Mouse (Mus musculus): ENCODE measurements around the gene Ccr1l1. TPM values are rescaled to one million over a fixed set of nuclear protein-coding genes. Genes with fewer than 3 reads are reported as not detected.

Gene Ccr1l1
- not detected in 2 replicates for polyA plus RNA-seq (2015; fragmentation: Nextera tagmentation; extraction: Ambion mirVana)

DNA sequence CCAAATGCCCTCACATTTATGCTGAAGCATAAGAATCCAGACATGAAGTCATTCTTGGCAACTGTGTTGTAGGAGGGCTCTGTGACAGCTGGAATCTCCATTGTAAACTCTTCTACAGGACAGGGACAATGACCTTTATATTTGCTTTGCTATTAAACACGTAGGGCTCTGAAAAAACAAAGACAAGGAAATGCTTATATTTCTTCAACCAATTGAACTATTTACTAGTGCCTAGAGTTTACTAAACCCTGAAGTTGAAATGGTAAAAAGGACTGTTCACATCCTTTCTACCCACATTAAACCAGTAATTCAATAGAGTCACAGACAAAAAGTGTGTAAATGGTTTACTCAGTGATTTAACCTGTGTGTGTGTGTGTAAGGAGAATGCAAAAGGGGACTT lies at the start of gene Ccr1l1:
Gene Ccr1l1 (minus strand): TSS at position 101 of the 400 bp plus-strand sequence.
- Histone ChIP-seq H3K27me3 (replicated peaks; ENCODE audit: control insufficient read depth, insufficient read depth, low read length) (no peaks in the 10 kb centered on the region), H3K9me3 (ENCODE audit: control insufficient read depth, low read length) (no peaks in the 10 kb centered on the region), H3K36me3 (ENCODE audit: control insufficient read depth, insufficient read depth) (no peaks in the 10 kb centered on the region), H3K4me2 (ENCODE audit: low read length) (no peak within 1 kb of the TSS), H3K4me3 (replicated peaks; ENCODE audit: low read length) (no peak within 1 kb of the TSS), H3K4me1 (replicated peaks; ENCODE audit: control insufficient read depth, insufficient read depth, low read length) (no peaks in the 10 kb centered on the region), H3K9ac (replicated peaks; ENCODE audit: low read depth, low read length) (no peak within 1 kb of the TSS), H3K27ac (ENCODE audit: low read length) (no peak within 1 kb of the TSS)
- WGBS: 68% methylated on average over 1 of the region's 1 CpGs
- no peak for ATAC-seq

DNA sequence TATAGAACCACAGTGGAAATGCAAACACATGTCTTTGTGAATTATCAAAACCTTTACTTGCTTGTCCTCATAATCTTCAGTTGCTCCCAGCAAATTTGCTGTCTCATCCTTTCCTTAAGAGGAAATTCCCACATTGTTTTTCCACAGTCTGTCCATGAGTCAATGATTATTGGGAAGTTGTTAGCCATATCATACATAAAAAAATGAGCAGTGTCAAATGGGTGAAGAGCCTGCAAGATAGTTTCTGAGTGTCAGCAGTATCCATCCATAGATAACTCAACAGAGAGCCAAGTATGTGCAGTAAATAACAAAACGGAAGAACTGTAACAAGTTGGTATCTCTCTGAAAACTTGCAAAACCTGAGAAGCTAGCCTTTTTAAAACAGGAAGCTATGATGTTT lies 43.5 kb upstream of the Ccr1l1 start, which contains the start of gene Ccr3:
Gene Ccr3 (plus strand): TSS at position 301 of the 400 bp plus-strand sequence.
- H3K36me3 ChIP-seq (ENCODE audit: control insufficient read depth, insufficient read depth): no peaks in the 10 kb centered on the region
- WGBS: 93% methylated on average over 1 of the region's 1 CpGs
- no peak within 1 kb of the TSS for H3K4me3 ChIP-seq (replicated peaks; ENCODE audit: low read length)
- no peak within 1 kb of the TSS for H3K9ac ChIP-seq (replicated peaks; ENCODE audit: low read depth, low read length)
- H3K9me3 ChIP-seq (ENCODE audit: control insufficient read depth, low read length): no peaks in the 10 kb centered on the region
- H3K27me3 ChIP-seq (replicated peaks; ENCODE audit: control insufficient read depth, insufficient read depth, low read length): no peaks in the 10 kb centered on the region
- no peaks in the 10 kb centered on the region for H3K4me1 ChIP-seq (replicated peaks; ENCODE audit: control insufficient read depth, insufficient read depth, low read length)
- ATAC-seq: no peak
- no peak within 1 kb of the TSS for H3K27ac ChIP-seq (ENCODE audit: low read length)
- no peak within 1 kb of the TSS for H3K4me2 ChIP-seq (ENCODE audit: low read length)

DNA sequence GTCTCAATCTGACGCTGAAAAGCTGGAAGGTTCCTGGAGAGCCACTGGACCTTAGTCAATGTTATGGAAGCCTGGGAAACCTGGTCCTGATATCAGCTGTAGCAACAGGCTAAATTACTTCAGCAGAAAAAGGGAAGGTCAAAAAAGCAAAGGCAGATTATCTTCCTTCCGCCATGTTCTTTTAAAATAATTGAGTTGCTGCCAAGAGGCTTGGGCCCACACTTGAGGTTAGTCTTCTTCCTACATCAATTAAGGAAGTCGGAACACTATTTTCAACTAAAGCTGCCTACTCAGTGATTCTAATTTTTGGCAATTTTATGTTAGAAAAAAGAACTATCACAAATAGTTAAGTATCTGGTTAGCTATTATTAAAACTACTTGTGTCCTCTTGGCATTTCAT lies 41.7 kb upstream of the Ccr1l1 start:
- H3K4me1 ChIP-seq (replicated peaks; ENCODE audit: control insufficient read depth, insufficient read depth, low read length): no peaks in the 10 kb centered on the region
- no peak for ATAC-seq
- no peaks in the 10 kb centered on the region for H3K27me3 ChIP-seq (replicated peaks; ENCODE audit: control insufficient read depth, insufficient read depth, low read length)
- H3K27ac ChIP-seq (ENCODE audit: low read length): no peak overlapping the region
- H3K9ac ChIP-seq (replicated peaks; ENCODE audit: low read depth, low read length): no peak overlapping the region
- H3K4me2 ChIP-seq (ENCODE audit: low read length): no peak overlapping the region
- H3K36me3 ChIP-seq (ENCODE audit: control insufficient read depth, insufficient read depth): no peaks in the 10 kb centered on the region
- H3K4me3 ChIP-seq (replicated peaks; ENCODE audit: low read length): no peak overlapping the region
- no peaks in the 10 kb centered on the region for H3K9me3 ChIP-seq (ENCODE audit: control insufficient read depth, low read length)
- WGBS: 95% methylated on average over 3 of the region's 3 CpGs

DNA sequence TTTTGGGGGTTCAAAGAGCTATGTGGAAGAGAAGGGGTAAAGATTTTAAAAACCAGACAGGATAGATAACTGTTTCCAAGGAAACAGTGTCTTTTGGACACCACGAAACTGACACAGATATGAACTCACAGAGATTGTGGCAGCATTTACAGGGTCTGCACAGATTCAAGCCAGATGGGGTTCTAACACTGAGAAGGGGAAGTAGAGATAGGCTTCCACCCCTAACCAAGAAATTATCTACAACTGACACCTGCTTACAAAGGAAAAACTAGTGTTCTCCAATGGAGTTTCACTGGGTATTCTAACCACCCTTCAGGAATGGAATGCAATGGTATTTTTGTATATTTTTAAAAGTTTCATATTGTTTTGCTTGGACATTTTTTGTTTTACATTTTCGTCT lies 37.8 kb upstream of the Ccr1l1 start:
- WGBS: 77% methylated on average over 2 of the region's 2 CpGs
- no peaks in the 10 kb centered on the region for H3K9me3 ChIP-seq (ENCODE audit: control insufficient read depth, low read length)

DNA sequence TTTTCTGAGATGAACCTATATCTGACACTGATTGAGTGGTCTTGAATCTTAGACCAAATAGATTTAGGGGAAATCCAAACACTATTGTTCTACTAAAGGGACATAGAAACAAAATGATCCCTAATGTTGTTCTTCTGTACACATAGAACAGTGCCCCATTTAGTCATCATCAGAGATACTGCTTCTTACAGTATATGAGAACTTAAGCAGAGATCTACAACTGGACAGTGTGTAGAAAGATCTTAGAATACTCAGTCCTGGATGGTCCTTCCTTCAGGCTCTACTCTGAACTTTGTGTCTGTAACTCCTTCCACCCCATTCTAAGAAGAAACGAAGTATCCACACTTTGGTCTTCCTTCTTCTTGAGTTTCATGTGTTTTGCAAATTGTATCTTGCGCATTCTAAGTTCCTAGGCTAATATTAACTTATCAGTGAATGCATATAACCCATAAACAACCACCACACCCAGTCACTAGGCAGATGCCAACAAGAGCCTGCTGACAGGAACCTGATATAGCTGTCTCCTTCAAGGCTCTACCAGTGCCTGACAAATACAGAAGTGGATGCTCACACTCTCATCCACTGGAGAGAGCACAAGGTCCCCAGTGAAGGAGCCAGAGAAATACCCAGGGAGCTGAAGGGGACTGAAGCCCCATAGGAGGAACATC lies 36.9 kb upstream of the Ccr1l1 start:
- WGBS: 84% methylated on average over 2 of the region's 2 CpGs
- H3K4me3 ChIP-seq (replicated peaks; ENCODE audit: low read length): no peak overlapping the region
- no peak overlapping the region for H3K27ac ChIP-seq (ENCODE audit: low read length)
- H3K36me3 ChIP-seq (ENCODE audit: control insufficient read depth, insufficient read depth): no peaks in the 10 kb centered on the region
- no peaks in the 10 kb centered on the region for H3K4me1 ChIP-seq (replicated peaks; ENCODE audit: control insufficient read depth, insufficient read depth, low read length)
- H3K27me3 ChIP-seq (replicated peaks; ENCODE audit: control insufficient read depth, insufficient read depth, low read length): no peaks in the 10 kb centered on the region
- H3K9me3 ChIP-seq (ENCODE audit: control insufficient read depth, low read length): no peaks in the 10 kb centered on the region
- no peak overlapping the region for H3K4me2 ChIP-seq (ENCODE audit: low read length)
- H3K9ac ChIP-seq (replicated peaks; ENCODE audit: low read depth, low read length): no peak overlapping the region
- ATAC-seq: no peak

More for the DNA sequence above, 37.8 kb upstream of the Ccr1l1 start:
- no peak for ATAC-seq
- H3K36me3 ChIP-seq (ENCODE audit: control insufficient read depth, insufficient read depth): no peaks in the 10 kb centered on the region
- no peak overlapping the region for H3K27ac ChIP-seq (ENCODE audit: low read length)
- no peaks in the 10 kb centered on the region for H3K4me1 ChIP-seq (replicated peaks; ENCODE audit: control insufficient read depth, insufficient read depth, low read length)
- no peak overlapping the region for H3K4me3 ChIP-seq (replicated peaks; ENCODE audit: low read length)
- H3K9ac ChIP-seq (replicated peaks; ENCODE audit: low read depth, low read length): no peak overlapping the region
- H3K27me3 ChIP-seq (replicated peaks; ENCODE audit: control insufficient read depth, insufficient read depth, low read length): no peaks in the 10 kb centered on the region
- H3K4me2 ChIP-seq (ENCODE audit: low read length): no peak overlapping the region

DNA sequence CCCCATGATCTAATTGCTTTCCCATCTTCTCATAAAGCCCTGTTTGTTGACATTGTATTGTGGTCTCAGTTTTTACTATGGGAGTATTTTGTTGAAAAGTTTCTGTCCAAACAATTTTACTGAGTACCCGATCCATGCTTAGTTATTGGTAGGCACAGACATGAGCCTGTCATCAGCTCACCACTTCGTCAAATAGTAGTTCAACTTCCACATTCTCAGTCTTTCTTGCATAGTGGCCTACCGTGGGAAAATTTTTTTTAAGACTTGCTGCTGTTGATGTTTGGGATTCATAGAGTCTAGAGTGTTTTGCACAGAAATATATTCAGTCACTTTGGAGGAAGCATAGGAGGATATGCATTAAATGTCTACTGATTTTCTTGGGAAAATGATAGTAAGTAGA lies 35.1 kb upstream of the Ccr1l1 start:
- Histone ChIP-seq H3K4me1 (replicated peaks; ENCODE audit: control insufficient read depth, insufficient read depth, low read length) (no peaks in the 10 kb centered on the region), H3K27ac (ENCODE audit: low read length) (no peak overlapping the region), H3K4me2 (ENCODE audit: low read length) (no peak overlapping the region), H3K27me3 (replicated peaks; ENCODE audit: control insufficient read depth, insufficient read depth, low read length) (no peaks in the 10 kb centered on the region), H3K4me3 (replicated peaks; ENCODE audit: low read length) (no peak overlapping the region), H3K9ac (replicated peaks; ENCODE audit: low read depth, low read length) (no peak overlapping the region), H3K9me3 (ENCODE audit: control insufficient read depth, low read length) (no peaks in the 10 kb centered on the region), H3K36me3 (ENCODE audit: control insufficient read depth, insufficient read depth) (no peaks in the 10 kb centered on the region)
- no peak for ATAC-seq
- 86% methylated on average over 3 of the region's 3 CpGs for WGBS

DNA sequence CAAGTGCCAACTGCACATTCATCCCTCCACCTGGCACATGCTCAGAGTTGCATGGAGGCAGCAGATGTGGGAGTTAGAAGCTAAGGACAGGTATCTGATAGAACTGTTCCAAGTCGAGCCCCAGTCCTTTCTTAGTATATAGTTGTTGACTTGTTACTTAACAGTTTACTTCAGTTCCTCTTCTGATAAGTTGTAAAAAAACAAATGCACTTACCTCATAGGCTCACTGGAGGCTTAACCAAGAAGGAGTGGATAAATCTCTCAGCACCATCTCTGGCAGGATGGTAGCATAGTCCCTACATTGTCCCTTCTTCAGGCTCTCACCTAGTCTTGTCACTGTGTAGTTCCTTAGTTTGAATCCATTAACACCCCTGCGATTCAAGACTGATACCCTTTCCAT lies 34.5 kb upstream of the Ccr1l1 start:
- no peak overlapping the region for H3K27ac ChIP-seq (ENCODE audit: low read length)
- H3K4me2 ChIP-seq (ENCODE audit: low read length): no peak overlapping the region
- no peaks in the 10 kb centered on the region for H3K36me3 ChIP-seq (ENCODE audit: control insufficient read depth, insufficient read depth)
- no peak overlapping the region for H3K4me3 ChIP-seq (replicated peaks; ENCODE audit: low read length)
- no peaks in the 10 kb centered on the region for H3K4me1 ChIP-seq (replicated peaks; ENCODE audit: control insufficient read depth, insufficient read depth, low read length)
- no peaks in the 10 kb centered on the region for H3K27me3 ChIP-seq (replicated peaks; ENCODE audit: control insufficient read depth, insufficient read depth, low read length)
- H3K9ac ChIP-seq (replicated peaks; ENCODE audit: low read depth, low read length): no peak overlapping the region
- no peaks in the 10 kb centered on the region for H3K9me3 ChIP-seq (ENCODE audit: control insufficient read depth, low read length)
- no peak for ATAC-seq
- WGBS: 78% methylated on average over 2 of the region's 2 CpGs

DNA sequence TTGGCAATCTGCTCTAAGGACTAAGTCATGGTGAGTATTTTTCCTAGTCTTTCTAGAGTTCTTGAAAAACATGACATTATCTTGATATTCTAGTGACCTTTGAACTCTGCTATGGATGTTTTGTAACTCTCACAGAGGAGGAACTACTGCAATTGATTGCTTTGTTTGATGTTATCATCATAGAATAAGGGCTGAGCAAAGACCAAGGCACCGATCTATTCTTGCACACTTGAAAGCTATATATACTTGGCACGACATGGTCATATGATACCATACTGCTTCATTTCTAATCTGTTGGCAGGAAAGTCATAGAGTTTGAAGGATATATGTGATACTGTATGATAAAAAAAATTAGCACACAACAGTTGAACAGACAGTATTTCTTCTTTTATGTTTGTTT lies 21.6 kb upstream of the Ccr1l1 start:
- Histone ChIP-seq H3K4me3 (replicated peaks; ENCODE audit: low read length) (no peak overlapping the region), H3K9ac (replicated peaks; ENCODE audit: low read depth, low read length) (no peak overlapping the region), H3K36me3 (ENCODE audit: control insufficient read depth, insufficient read depth) (no peaks in the 10 kb centered on the region), H3K27me3 (replicated peaks; ENCODE audit: control insufficient read depth, insufficient read depth, low read length) (no peaks in the 10 kb centered on the region), H3K4me1 (replicated peaks; ENCODE audit: control insufficient read depth, insufficient read depth, low read length) (no peaks in the 10 kb centered on the region), H3K9me3 (ENCODE audit: control insufficient read depth, low read length) (no peaks in the 10 kb centered on the region), H3K27ac (ENCODE audit: low read length) (no peak overlapping the region), H3K4me2 (ENCODE audit: low read length) (no peak overlapping the region)
- 93% methylated on average over 2 of the region's 2 CpGs for WGBS
- ATAC-seq: no peak

DNA sequence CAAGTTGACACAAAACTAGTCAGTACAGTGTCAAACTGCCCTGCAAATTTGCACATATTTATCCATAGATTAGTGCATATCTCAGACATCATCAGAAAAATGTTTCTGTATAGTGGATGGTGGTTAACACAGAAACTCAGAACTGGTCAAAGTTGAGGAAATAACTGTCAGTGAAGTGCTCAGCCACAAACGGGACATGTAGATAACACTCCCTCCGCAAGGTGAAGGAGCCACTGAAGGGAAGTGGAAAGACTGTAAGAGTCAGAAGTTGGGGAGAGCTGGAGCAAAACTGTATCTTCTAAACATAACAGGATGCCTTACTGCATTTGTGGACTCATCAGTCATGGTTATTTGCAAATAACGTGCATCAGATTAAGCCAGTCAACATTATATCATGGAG lies 19.5 kb upstream of the Ccr1l1 start:
- no peak for ATAC-seq
- Histone ChIP-seq H3K4me1 (replicated peaks; ENCODE audit: control insufficient read depth, insufficient read depth, low read length) (no peaks in the 10 kb centered on the region), H3K27me3 (replicated peaks; ENCODE audit: control insufficient read depth, insufficient read depth, low read length) (no peaks in the 10 kb centered on the region), H3K4me3 (replicated peaks; ENCODE audit: low read length) (no peak overlapping the region), H3K4me2 (ENCODE audit: low read length) (no peak overlapping the region), H3K27ac (ENCODE audit: low read length) (no peak overlapping the region), H3K36me3 (ENCODE audit: control insufficient read depth, insufficient read depth) (no peaks in the 10 kb centered on the region), H3K9ac (replicated peaks; ENCODE audit: low read depth, low read length) (no peak overlapping the region), H3K9me3 (ENCODE audit: control insufficient read depth, low read length) (no peaks in the 10 kb centered on the region)
- 85% methylated on average over 3 of the region's 3 CpGs for WGBS

Data from forebrain, embryonic 16.5 days (tissue).